11 mouse cellular contexts compared by ENCODE assay signal in genomic region chr8:103288561-103288974, GRCm38 (mm10).
DNase-seq lines count a peak whose midpoint lies in the region; ATAC-seq and TF ChIP-seq lines count a peak whose summit lies in the region.
"Had no signal": no experiment of that assay in that cellular context is flagged by ENCODE, and none has a peak within 500 bp of the region (broad histone marks: within the 10 kb centered on the region; RNA-seq: fewer than 3 reads in every experiment).

No protein-coding gene starts in this region.

- no peak overlapping the region for H3K9ac ChIP-seq in forebrain, postnatal 0 days
- H3K9ac ChIP-seq: liver, embryonic 13.5 days had no signal

- H3K36me3 ChIP-seq in forebrain, postnatal 0 days (ENCODE audit: insufficient read depth), result no peaks in the 10 kb centered on the region
- H3K36me3 ChIP-seq: heart, embryonic 10.5 days; liver, embryonic 13.5 days had no signal

- H3K4me2 ChIP-seq in forebrain, postnatal 0 days (ENCODE audit: low read depth), result peak overlapping the region; percentile 32
- H3K4me2 ChIP-seq: liver, embryonic 13.5 days had no signal

- no peak for TF ChIP-seq CTCF in forebrain, postnatal 0 days (IDR thresholded peaks at IDR 0.05; ENCODE audit: low read depth)

- WGBS in forebrain, postnatal 0 days, result 11% methylated on average over 12 of the region's 12 CpGs

- H3K9me3 ChIP-seq in forebrain, postnatal 0 days (ENCODE audit: low read length), result no peaks in the 10 kb centered on the region
- H3K9me3 ChIP-seq: heart, embryonic 10.5 days; liver, embryonic 13.5 days had no signal

- no peak overlapping the region for H3K27ac ChIP-seq in forebrain, postnatal 0 days (ENCODE audit: low read depth, low read length)
- H3K27ac ChIP-seq: heart, embryonic 10.5 days; liver, embryonic 13.5 days had no signal

- DNase-seq in right cerebral cortex, adult 18-20 months, result peak; percentile 40
- DNase-seq in right cerebral cortex, postnatal 4 days, result no peak
- DNase-seq in forebrain, postnatal 0 days, result peak; percentile 43
- peak; percentile 47 for DNase-seq in layer of hippocampus, adult 9-11 months
- DNase-seq in telencephalon, adult 2 months (ENCODE audit: low read depth, low spot score), result peak; percentile 56
- no peak for DNase-seq in thymus, adult 18-20 months
- no peak for DNase-seq in spleen, postnatal 10 days (ENCODE audit: low spot score in 2 of 2)
- DNase-seq: cerebellum, adult 8-10 months; liver, embryonic 13.5 days; lung, postnatal 14 days had no signal

- no peaks in the 10 kb centered on the region; the same call in 1 of the 2 replicates for H3K27me3 ChIP-seq in forebrain, postnatal 0 days (ENCODE audit: insufficient read depth, low read length)
- H3K27me3 ChIP-seq: liver, embryonic 13.5 days had no signal

- 0 out of 2 replicates have a peak overlapping the region, but pooled peaks have one; percentile 20 for H3K4me3 ChIP-seq in forebrain, postnatal 0 days (ENCODE audit: low read depth, low read length)
- H3K4me3 ChIP-seq: heart, embryonic 10.5 days; liver, embryonic 13.5 days had no signal

- H3K4me1 ChIP-seq in forebrain, postnatal 0 days (ENCODE audit: insufficient read depth), result peaks cover 11% of the 10 kb centered on the region; the same call in 1 of the 2 replicates
- H3K4me1 ChIP-seq: heart, embryonic 10.5 days; liver, embryonic 13.5 days had no signal

- ATAC-seq in forebrain, postnatal 0 days, result peak; percentile 25; the same call in 1 of the 2 replicates

Comparison
In these comparisons a context has a peak if more than half of its experiments do, and no peak if none do; other contexts are left out.
1. DNase-seq: peak in right cerebral cortex, adult 18-20 months (single experiment), forebrain, postnatal 0 days (single experiment), layer of hippocampus, adult 9-11 months (single experiment) and telencephalon, adult 2 months (single experiment); none in right cerebral cortex, postnatal 4 days (single experiment), thymus, adult 18-20 months (0 of 2) and spleen, postnatal 10 days (0 of 2).